Mouse (Mus musculus): Measurements from ENCODE around the gene Hmmr. TPM values are rescaled to one million over a fixed set of nuclear protein-coding genes. Genes with fewer than 3 reads are reported as not detected.
"Not testable (repeated sequence)": the region's sequence is repeated elsewhere in the genome, so short reads cannot be mapped to it uniquely, and the experiment has no call there.

Hmmr gene
- 1 to 10 TPM in 1 of 4 experiments, under 1 TPM in 3; 0.51 to 1.0 (median 0.60) TPM for total RNA-seq (2022)

DNA sequence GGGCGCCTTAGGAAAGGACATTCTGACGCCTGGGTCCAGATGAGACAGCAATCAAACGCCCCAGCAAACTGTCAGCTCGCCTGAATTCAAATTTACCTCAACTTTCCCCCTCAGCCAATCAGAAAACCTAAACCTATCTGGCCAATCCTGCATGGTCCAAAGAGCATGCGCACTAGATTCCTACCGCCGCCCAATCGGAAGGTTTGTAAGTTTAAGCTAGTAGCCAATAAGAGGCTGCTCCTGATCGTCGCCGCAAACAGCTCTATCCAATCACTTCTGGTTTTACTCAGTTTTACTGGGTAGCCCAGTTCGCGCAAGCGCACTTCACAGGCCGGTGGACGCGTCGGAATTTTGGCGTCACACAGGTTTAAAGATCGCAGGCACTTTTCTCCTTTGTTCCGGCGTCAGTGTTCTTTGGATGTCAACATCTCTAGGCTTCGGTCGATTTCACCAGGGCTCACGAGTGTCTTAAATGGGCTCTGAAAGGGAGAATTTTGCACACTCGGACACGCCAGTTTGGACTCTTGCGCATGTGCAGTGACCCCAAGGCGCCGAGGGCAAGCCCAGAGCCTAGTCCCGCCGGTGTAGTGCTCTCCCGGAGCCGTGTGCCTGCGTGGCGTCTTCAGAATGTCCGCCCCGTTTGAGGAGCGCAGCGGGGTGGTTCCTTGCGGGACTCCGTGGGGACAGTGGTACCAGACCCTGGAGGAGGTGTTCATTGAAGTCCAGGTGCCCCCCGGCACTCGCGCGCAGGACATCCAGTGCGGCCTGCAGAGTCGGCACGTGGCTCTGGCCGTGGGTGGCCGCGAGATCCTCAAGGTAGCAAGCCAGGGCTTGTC lies at the start of gene Hmmr, which contains the start of gene Nudcd2:
Gene Hmmr, minus strand, starts transcription at position 84 of the 836 bp plus-strand sequence.
Gene Nudcd2, plus strand, starts transcription at position 329 of the 836 bp plus-strand sequence.
- DNase-seq = peak; percentile 92

DNA sequence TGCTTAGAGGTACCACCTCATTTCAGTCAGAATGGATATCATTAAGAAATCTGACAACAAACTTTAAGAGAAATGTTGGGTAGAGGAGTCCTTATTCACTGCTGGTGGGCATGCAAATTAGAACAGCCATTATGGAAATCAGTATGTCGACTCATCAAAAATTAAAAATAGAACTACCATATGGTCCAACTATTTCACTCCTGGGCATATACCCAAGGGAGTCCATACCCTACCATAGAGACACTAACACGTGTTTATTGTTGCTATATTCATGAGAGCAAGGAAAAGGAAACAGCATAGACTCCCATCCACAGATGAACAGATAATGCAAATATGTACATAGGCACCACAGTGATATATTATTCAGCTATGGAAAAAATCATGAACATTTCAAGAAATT lies 48.6 kb upstream of the Hmmr start:
- DNase-seq = no peak

DNA sequence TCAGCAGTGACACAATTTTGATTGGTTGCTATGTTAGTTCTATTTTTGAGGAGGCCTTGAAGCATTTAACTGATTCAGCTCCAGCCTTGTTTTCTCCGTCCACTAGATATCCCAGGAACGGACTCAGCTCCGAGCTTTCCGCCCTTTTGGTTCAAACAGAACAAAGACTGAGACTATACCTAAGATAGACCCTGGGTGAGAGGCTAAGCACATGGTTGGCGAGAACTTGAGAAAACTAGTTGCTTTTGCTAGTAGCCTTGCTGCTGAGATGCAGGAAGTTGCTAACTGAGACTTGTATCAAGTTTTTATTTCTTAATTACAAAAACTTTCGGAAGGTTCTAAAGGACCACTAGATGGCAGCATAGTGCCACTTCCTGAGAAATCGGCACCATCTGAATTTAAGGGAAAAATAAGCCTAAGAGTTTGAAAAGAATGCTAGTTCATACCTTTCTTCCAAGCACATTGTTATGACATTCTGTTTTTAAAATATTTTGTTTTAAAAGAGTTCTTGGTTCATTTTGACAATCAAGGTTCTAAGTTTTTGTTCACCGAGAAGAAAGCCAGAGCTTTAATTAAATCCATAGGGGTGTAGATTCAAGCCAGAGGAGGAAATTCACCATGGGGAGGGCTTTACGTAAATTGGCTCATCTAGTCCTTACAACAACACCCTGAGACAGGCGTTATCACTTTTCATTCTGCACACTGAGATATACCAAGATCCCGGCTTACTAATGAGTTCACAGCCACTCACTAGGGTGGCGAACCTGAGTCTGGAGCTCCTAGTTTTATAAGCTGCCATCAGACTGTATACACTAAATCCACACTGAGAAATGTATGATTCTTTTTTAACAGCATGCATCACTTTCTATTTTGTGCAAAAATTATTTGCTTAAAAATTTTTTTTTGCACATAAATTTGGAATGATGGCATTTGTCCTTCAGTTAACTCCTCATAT lies 42.4 kb upstream of the Hmmr start:
- no peak for DNase-seq

- DNase-seq = no peak
These were observed 31.5 kb upstream of the Hmmr start for GRCm38 (mm10) chr11:40764690-40765089.

DNA sequence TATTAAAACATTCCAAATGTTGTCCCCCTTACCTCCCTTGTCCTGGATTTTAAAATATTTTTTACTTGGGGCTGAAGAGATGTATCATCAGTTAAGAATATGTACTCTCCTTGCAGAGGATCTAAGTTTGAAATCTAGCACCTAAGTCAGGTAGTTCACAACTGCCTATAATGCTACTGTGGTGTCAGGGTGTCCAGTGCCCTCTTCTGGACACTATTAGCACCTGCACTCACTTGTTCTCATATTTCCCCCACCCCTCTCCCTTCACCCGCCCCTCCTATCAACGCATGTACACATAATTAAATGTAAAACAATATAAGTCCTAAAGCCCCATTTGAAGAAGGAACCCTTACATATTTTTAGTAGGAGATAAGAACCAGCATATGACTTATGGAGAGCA lies 30.2 kb upstream of the Hmmr start:
- no peak for DNase-seq

GRCm38 (mm10) chr11:40759896-40760295 lies 26.7 kb upstream of the Hmmr start:
- no peak for DNase-seq

DNA sequence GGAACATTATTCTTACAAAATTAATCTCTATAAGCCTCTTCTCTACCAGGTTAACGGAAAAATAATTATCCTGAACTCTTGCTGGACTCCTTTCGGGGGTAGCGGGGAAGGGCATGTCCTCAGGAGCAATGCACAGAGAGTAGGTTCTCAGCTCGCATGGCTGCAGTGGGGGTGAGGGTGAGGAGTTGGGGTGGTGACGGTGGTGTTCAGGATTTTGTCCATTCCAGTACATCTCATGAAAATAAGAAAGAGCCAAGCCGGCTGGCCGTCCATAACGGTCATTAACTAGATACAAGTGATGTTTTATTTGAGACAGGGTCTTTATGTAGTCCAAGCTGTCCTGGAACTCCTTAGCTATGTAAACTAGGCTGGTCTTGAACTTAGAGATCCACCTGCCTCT lies 22.7 kb upstream of the Hmmr start:
- DNase-seq = no peak

GRCm38 (mm10) chr11:40755109-40755627 lies 21.9 kb upstream of the Hmmr start, which contains the start of gene Ccng1:
Gene Ccng1, minus strand, starts transcription at chr11:40755311.
- DNase-seq = peak; percentile 96

GRCm38 (mm10) chr11:40754664-40755107 lies 21.5 kb upstream of the Hmmr start:
- no peak for DNase-seq

DNA sequence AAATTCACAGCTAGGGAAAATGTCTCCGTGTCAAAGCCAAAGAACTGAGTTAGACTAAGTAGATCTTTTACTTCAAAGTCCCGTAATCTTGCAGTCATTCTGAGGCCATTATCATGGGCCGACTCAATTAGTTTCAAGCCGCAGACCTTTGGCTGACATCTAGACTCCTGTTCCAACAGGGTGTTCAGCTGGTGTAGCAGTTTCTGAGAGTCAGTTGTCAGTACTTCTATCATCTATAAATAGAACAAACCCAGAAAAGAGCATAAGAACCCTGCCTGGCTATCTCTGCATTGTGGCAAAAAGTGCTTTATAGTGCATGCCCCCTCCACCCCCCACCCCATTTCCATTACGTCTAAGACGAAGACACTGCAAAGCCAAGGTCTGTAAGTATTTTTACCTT lies 20.6 kb upstream of the Hmmr start:
- no peak for DNase-seq

- DNase-seq = no peak
These were observed 14.5 kb upstream of the Hmmr start for GRCm38 (mm10) chr11:40747716-40748115.

DNA sequence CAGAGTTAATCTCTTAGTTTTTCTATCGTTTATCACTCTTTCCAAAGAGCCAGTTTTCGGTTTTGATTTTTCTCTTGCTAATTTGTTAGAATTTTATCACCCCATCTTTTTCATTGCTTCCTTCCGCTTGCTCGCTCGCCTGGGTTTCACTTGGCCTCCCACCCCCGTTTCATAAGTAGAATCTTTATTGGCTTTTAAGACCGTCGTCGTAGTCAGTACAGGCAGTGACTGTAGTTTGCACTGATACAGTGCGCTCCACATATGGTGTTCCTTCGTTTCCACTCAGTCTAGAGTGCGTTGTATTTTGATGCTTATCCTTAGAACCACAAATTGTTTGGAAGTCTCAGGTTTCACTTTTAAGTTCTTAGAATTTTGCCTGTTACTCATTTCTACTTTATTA lies 13.1 kb upstream of the Hmmr start:
- no peak for DNase-seq

- DNase-seq = no peak
These were observed 11.1 kb upstream of the Hmmr start for GRCm38 (mm10) chr11:40744348-40744747.

GRCm38 (mm10) chr11:40741605-40742262 lies 8.5 kb upstream of the Hmmr start:
- DNase-seq = no peak

DNA sequence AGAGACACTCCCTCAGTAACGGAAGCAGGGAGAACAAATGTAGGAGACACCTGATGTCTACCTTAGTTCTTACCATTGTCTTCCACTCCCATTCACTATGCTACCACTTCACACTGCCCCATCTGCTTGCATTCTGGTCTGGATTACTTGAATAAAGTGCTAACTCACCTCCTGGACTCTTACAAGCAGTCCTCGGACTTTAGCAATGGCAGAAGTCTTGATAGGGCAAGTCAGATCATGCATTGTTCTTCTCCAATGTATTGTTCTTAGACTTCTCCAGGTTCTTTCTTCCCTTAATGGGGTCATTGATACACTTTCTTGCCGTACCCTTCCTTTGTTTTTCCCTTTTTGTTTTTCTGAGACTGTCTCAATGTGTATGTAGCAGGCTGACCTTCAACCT lies 4.1 kb upstream of the Hmmr start:
- DNase-seq = no peak

GRCm38 (mm10) chr11:40734251-40734752 lies 1.1 kb upstream of the Hmmr start:
- DNase-seq = no peak

- DNase-seq = no peak
These were observed 254 bp downstream of the Hmmr start for GRCm38 (mm10) chr11:40732997-40733338.

DNA sequence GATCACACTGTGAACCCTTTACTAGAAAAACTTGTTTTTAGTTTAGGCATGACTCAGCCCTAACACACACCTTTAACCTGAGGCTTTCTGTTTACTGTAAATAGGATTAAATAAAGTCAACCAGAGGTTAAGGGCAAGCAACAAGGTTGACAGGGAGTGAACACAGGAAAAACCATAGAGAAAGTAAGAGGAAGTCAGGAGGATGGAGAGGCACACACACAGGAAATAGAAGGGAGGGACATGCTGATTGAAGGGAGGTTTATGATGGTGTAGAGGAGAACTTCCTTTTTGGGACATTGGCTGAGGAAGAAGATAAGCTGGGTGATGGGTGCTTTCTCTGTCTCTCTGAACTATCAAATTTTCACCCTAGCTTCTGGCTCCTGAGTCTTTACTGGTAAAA lies 14.9 kb downstream of the Hmmr start:
- DNase-seq = no peak

GRCm38 (mm10) chr11:40715524-40715923 lies 17.7 kb downstream of the Hmmr start:
- DNase-seq = no peak

DNA sequence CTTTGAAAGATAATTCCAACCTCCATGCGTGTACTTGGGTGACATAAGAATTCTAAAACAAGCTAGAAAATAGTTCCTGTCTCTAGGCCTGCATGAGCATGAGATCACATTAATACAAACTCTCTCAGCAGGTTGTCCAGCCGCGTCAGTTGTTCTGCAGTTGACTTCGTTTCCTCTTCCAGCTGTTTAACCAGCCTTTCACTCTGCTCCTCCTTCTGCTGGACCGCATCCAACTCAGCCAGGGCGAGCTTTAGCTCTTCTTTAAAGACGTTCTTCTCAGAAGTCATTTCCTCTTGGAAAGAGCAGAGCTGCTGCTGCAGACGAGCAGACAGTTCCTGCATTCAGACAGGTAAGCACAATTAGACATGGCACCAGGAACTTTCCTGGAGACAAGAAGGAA lies 19.4 kb downstream of the Hmmr start:
- no peak for DNase-seq

DNA sequence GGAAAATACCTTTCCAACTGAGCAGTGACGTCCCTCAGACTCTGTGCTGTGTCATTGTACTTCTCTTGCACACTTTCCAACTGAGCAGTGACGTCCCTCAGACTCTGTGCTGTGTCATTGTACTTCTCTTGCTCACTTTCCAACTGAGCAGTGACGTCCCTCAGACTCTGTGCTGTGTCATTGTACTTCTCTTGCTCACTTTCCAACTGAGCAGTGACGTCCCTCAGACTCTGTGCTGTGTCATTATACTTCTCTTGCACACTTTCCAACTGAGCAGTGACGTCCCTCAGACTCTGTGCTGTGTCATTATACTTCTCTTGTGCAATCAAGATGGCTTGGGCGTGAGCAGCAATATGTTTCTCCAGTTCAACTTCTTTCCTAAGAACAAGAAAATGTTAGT lies 23.3 kb downstream of the Hmmr start:
- DNase-seq = not testable (repeated sequence)

DNA sequence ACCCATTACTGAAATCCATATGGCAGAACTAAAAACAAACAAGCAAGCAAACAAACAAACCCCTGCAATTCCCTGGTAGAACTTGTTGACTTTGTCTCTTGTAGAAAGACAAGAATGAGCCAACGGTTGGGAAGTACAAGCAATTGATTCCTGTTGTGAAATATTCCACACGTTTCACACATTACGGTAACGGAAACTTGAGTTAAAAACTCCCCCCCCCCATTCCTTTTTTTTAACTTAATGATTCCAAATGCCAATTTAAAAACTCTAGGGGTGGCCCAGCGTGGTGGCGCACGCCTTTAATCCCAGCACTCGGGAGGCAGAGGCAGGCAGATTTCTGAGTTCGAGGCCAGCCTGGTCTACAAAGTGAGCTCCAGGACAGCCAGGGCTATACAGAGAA lies 38.1 kb downstream of the Hmmr start, which contains the start of gene Mat2b:
Gene Mat2b, minus strand, starts transcription at position 101 of the 400 bp plus-strand sequence.
- no peak for DNase-seq

Data from adrenal gland, adult 8-10 months (tissue).